Mouse (Mus musculus) central nervous system, embryonic 14 days (tissue): ENCODE results near the gene Ifi35. TPM values are rescaled to one million over a fixed set of nuclear protein-coding genes. Genes with fewer than 3 reads are reported as not detected.

Experiments
- polyA plus RNA-seq: library from polyadenylated mRNA; depleted of rRNA; stranded (reverse); fragments of >200 nt; gene quantifications from 2 replicates; pipeline ENCODE4 v1.2.3, GENCODE M21; 2012; rRNA removed

Gene Ifi35
- polyA plus RNA-seq, result 5.3 and 8.1 TPM in 2 replicates

GRCm38 (mm10) chr11:101448274-101448746 lies at the start of gene Ifi35:
TSS of gene Ifi35 (plus strand) at chr11:101448407.

GRCm38 (mm10) chr11:101417101-101417855 lies 30.9 kb upstream of the Ifi35 start, which contains the start of gene Aarsd1:
TSS of gene Aarsd1 (minus strand) at chr11:101417615.

GRCm38 (mm10) chr11:101424105-101424851 lies 23.9 kb upstream of the Ifi35 start, which contains the start of gene Gm27029:
TSS of gene Gm27029 (minus strand) at chr11:101424796.

GRCm38 (mm10) chr11:101424925-101425813 lies 23.0 kb upstream of the Ifi35 start, which contains the start of the genes Rundc1 and Ptges3l:
TSS of gene Rundc1 (plus strand) at chr11:101425085.
TSS of gene Ptges3l (minus strand) at chr11:101425333.

GRCm38 (mm10) chr11:101442127-101442693 lies 6.0 kb upstream of the Ifi35 start, which contains the start of gene Rpl27:
TSS of gene Rpl27 (plus strand) at chr11:101442298.

GRCm38 (mm10) chr11:101464211-101465100 lies 16.2 kb downstream of the Ifi35 start, which contains the start of gene Rnd2:
TSS of gene Rnd2 (plus strand) at chr11:101464999.

GRCm38 (mm10) chr11:101465869-101466551 lies 17.8 kb downstream of the Ifi35 start, which contains the start of gene Vat1:
TSS of gene Vat1 (minus strand) at chr11:101466230.

Other genes with a start within 250 kb of the Ifi35 start
- 27.4 and 32.0 TPM in 2 replicates for gene Ezh1, start 221.9 kb upstream of the Ifi35 start, polyA plus RNA-seq
- 61.7 and 80.4 TPM in 2 replicates for gene Ramp2, start 202.4 kb upstream of the Ifi35 start, polyA plus RNA-seq
- 67.6 and 69.5 TPM in 2 replicates for gene Vps25, start 194.7 kb upstream of the Ifi35 start, polyA plus RNA-seq
- gene Wnk4, start 187.8 kb upstream of the Ifi35 start, polyA plus RNA-seq, result 5.1 and 10.7 TPM in 2 replicates
- gene Cntd1, start 169.4 kb upstream of the Ifi35 start, polyA plus RNA-seq, result 0.93 and 1.1 TPM in 2 replicates
- gene Coa3, start 169.3 kb upstream of the Ifi35 start, polyA plus RNA-seq, result 153 and 181 TPM in 2 replicates
- 116 and 133 TPM in 2 replicates for gene Becn1, start 146.1 kb upstream of the Ifi35 start, polyA plus RNA-seq
- gene Psme3, start 132.2 kb upstream of the Ifi35 start, polyA plus RNA-seq, result 118 and 123 TPM in 2 replicates
- gene Aoc2, start 123.3 kb upstream of the Ifi35 start, polyA plus RNA-seq, result 9.5 and 10.2 TPM in 2 replicates
- gene Aoc3, start 117.8 kb upstream of the Ifi35 start, polyA plus RNA-seq, result 0.27 and 0.85 TPM in 2 replicates
- gene G6pc, start 80.8 kb upstream of the Ifi35 start, polyA plus RNA-seq, result not detected in 2 replicates
- 55.6 and 56.6 TPM in 2 replicates for gene Aarsd1, start 30.8 kb upstream of the Ifi35 start, polyA plus RNA-seq
- gene Gm27029, start 23.6 kb upstream of the Ifi35 start, polyA plus RNA-seq, result 3.9 and 4.4 TPM in 2 replicates
- gene Rundc1, start 23.3 kb upstream of the Ifi35 start, polyA plus RNA-seq, result 27.5 and 28.6 TPM in 2 replicates
- 3.3 and 7.2 TPM in 2 replicates for gene Ptges3l, start 23.1 kb upstream of the Ifi35 start, polyA plus RNA-seq
- gene Rpl27, start 6.1 kb upstream of the Ifi35 start, polyA plus RNA-seq, result 965 and 994 TPM in 2 replicates
- 141 and 209 TPM in 2 replicates for gene Rnd2, start 16.6 kb downstream of the Ifi35 start, polyA plus RNA-seq
- 147 and 149 TPM in 2 replicates for gene Vat1, start 17.8 kb downstream of the Ifi35 start, polyA plus RNA-seq
- 5.7 and 7.4 TPM in 2 replicates for gene Brca1, start 103.5 kb downstream of the Ifi35 start, polyA plus RNA-seq
- 99.6 and 115 TPM in 2 replicates for gene Nbr1, start 103.7 kb downstream of the Ifi35 start, polyA plus RNA-seq
- gene Tmem106a, start 133.8 kb downstream of the Ifi35 start, polyA plus RNA-seq, result 5.3 and 5.6 TPM in 2 replicates
- gene Gm11634, start 150.8 kb downstream of the Ifi35 start, polyA plus RNA-seq, result not detected in 2 replicates
- 20.6 and 22.5 TPM in 2 replicates for gene Rdm1, start 178.8 kb downstream of the Ifi35 start, polyA plus RNA-seq
- gene Arl4d, start 217.1 kb downstream of the Ifi35 start, polyA plus RNA-seq, result 20.9 and 41.3 TPM in 2 replicates